Mouse (Mus musculus) kidney, embryonic 15.5 days (tissue): Measurements from ENCODE around the gene Susd3. TPM values are rescaled to one million over a fixed set of nuclear protein-coding genes. Genes with fewer than 3 reads are reported as not detected.

ENCODE experiments used
- ATAC-seq: fragments of 200-750 bp; cut with Nextera tagmentation; replicated peaks from 2 replicates; pipeline ENCODE4 v1.8.0; 2017; ENCODE audit warnings: moderate TSS enrichment; ENCODE audit not compliant: low FRiP score
- H3K27ac ChIP-seq: fragments of 300-500 bp; sonication (generic); 2 replicates; pipeline ENCODE4 v1.5.1; 2015; ENCODE audit warnings: mild to moderate bottlenecking, inconsistent platforms
- H3K27me3 ChIP-seq: fragments of 300-500 bp; sonication (generic); 2 replicates; pipeline ENCODE4 v1.6.1; 2015; ENCODE audit warnings: inconsistent platforms
- H3K36me3 ChIP-seq: fragments of 300-500 bp; sonication (generic); 2 replicates; pipeline ENCODE4 v1.6.1; 2015; ENCODE audit warnings: inconsistent platforms
- H3K4me1 ChIP-seq: fragments of 300-500 bp; sonication (generic); 2 replicates; pipeline ENCODE4 v1.6.1; 2015; ENCODE audit warnings: inconsistent platforms
- H3K4me2 ChIP-seq: fragments of 300-500 bp; sonication (generic); 2 replicates; pipeline ENCODE4 v1.6.1; 2015; ENCODE audit warnings: moderate library complexity, mild to moderate bottlenecking, inconsistent platforms
- H3K4me3 ChIP-seq: fragments of 300-500 bp; sonication (generic); replicated peaks from 2 replicates; pipeline ENCODE4 v1.5.1; 2015; ENCODE audit warnings: mild to moderate bottlenecking, inconsistent platforms
- H3K9ac ChIP-seq: fragments of 300-500 bp; sonication (generic); 2 replicates; pipeline ENCODE4 v1.6.1; 2015; ENCODE audit warnings: mild to moderate bottlenecking, inconsistent platforms
- H3K9me3 ChIP-seq: fragments of 300-500 bp; sonication (generic); replicated peaks from 2 replicates; pipeline ENCODE4 v1.6.1; 2016; ENCODE audit warnings: inconsistent platforms
- WGBS: fragments of 180-500 bp; shearing (Covaris S2); methylation state at CpG from one replicate; pipeline ENCODE4 v1.1.7; 2015; ENCODE audit warnings: mixed read lengths; 5-methylcytosine and 5-hydroxymethylcytosine counted together
- polyA plus RNA-seq: library from polyadenylated mRNA; unstranded; fragments of >200 nt; fragmentation: Nextera tagmentation; extraction: Ambion mirVana; gene quantifications from 2 replicates; pipeline ENCODE4 v1.2.1, GENCODE M21; 2015

The Susd3 gene
- polyA plus RNA-seq, 1 experiment from 2014 or later = 22.7 TPM

- Histone ChIP-seq H3K9ac (0 out of 2 replicates have a peak overlapping the region, but pooled peaks have one; percentile 12), H3K27ac (peak overlapping the region; percentile 86), H3K9me3 (no peaks in the 10 kb centered on the region), H3K4me1 (peaks cover 71% of the 10 kb centered on the region), H3K36me3 (peaks cover 13% of the 10 kb centered on the region), H3K4me3 (no peak overlapping the region), H3K4me2 (peak overlapping the region; percentile 20; the same call in 1 of the 2 replicates), H3K27me3 (no peaks in the 10 kb centered on the region)
- no peak for ATAC-seq
- WGBS = 58% methylated on average over 7 of the region's 7 CpGs
These were observed 57.4 kb downstream of the Susd3 start for GRCm38 (mm10) chr13:49190876-49191672.

GRCm38 (mm10) chr13:49189970-49190870 lies 58.3 kb downstream of the Susd3 start:
- peak overlapping the region; percentile 32 for H3K4me2 ChIP-seq
- no peak for ATAC-seq

GRCm38 (mm10) chr13:49188966-49189360 lies 59.5 kb downstream of the Susd3 start:
- no peaks in the 10 kb centered on the region for H3K36me3 ChIP-seq
- peak overlapping the region; percentile 97 for H3K4me2 ChIP-seq
- H3K27ac ChIP-seq = no peak overlapping the region
- no peak for ATAC-seq
- 62% methylated on average over 2 of the region's 2 CpGs for WGBS
- H3K4me3 ChIP-seq = peak overlapping the region; percentile 84; the same call in 1 of the 2 replicates
- H3K4me1 ChIP-seq = peaks cover 63% of the 10 kb centered on the region
- no peak overlapping the region for H3K9ac ChIP-seq
- H3K27me3 ChIP-seq = no peaks in the 10 kb centered on the region
- no peaks in the 10 kb centered on the region for H3K9me3 ChIP-seq

More at GRCm38 (mm10) chr13:49189970-49190870, 58.3 kb downstream of the Susd3 start:
- H3K4me3 ChIP-seq = no peak overlapping the region
- WGBS = 53% methylated on average over 12 of the region's 12 CpGs
- peak overlapping the region; percentile 86 for H3K27ac ChIP-seq
- H3K9ac ChIP-seq = 0 out of 2 replicates have a peak overlapping the region, but pooled peaks have one; percentile 12
- no peaks in the 10 kb centered on the region for H3K9me3 ChIP-seq
- H3K4me1 ChIP-seq = peaks cover 63% of the 10 kb centered on the region
- no peaks in the 10 kb centered on the region for H3K27me3 ChIP-seq
- peaks cover 5% of the 10 kb centered on the region for H3K36me3 ChIP-seq

GRCm38 (mm10) chr13:49188219-49188965 lies 60.1 kb downstream of the Susd3 start:
- peak overlapping the region; percentile 83 for H3K9ac ChIP-seq
- no peaks in the 10 kb centered on the region for H3K36me3 ChIP-seq
- no peaks in the 10 kb centered on the region for H3K9me3 ChIP-seq
- H3K4me2 ChIP-seq = peak overlapping the region; percentile 97
- no peaks in the 10 kb centered on the region for H3K27me3 ChIP-seq
- H3K4me1 ChIP-seq = peaks cover 63% of the 10 kb centered on the region
- peak overlapping the region; percentile 84 for H3K4me3 ChIP-seq
- 27% methylated on average over 15 of the region's 15 CpGs for WGBS
- peak overlapping the region; percentile 82; the same call in 1 of the 2 replicates for H3K27ac ChIP-seq
- peak; percentile 7; the same call in 1 of the 2 replicates for ATAC-seq

- under 1% methylated on average over 80 of the region's 87 CpGs for WGBS
- H3K4me1 ChIP-seq = peaks cover 58% of the 10 kb centered on the region
- H3K9me3 ChIP-seq = no peaks in the 10 kb centered on the region
- H3K27me3 ChIP-seq = no peaks in the 10 kb centered on the region
- peak within 1 kb of the TSS; percentile 82 for H3K27ac ChIP-seq
- peak within 1 kb of the TSS; percentile 97 for H3K4me2 ChIP-seq
- peak within 1 kb of the TSS; percentile 83 for H3K9ac ChIP-seq
- peak within 1 kb of the TSS; percentile 84 for H3K4me3 ChIP-seq
- H3K36me3 ChIP-seq = no peaks in the 10 kb centered on the region
- ATAC-seq = peak; percentile 93
These were observed 61.0 kb downstream of the Susd3 start, which contains the start of gene Ninj1 for GRCm38 (mm10) chr13:49187288-49188218. Gene Ninj1, plus strand, starts transcription at chr13:49187485.

- no peaks in the 10 kb centered on the region for H3K27me3 ChIP-seq
- 24% methylated on average over 11 of the region's 11 CpGs for WGBS
- ATAC-seq = peak; percentile 13
- peak overlapping the region; percentile 63; the same call in 1 of the 2 replicates for H3K27ac ChIP-seq
- H3K36me3 ChIP-seq = no peaks in the 10 kb centered on the region
- H3K4me1 ChIP-seq = peaks cover 50% of the 10 kb centered on the region
- peak overlapping the region; percentile 84 for H3K4me3 ChIP-seq
- no peaks in the 10 kb centered on the region for H3K9me3 ChIP-seq
- H3K4me2 ChIP-seq = peak overlapping the region; percentile 97
- peak overlapping the region; percentile 40 for H3K9ac ChIP-seq
These were observed 61.7 kb downstream of the Susd3 start for GRCm38 (mm10) chr13:49186798-49187287.

- 42% methylated on average over 5 of the region's 5 CpGs for WGBS
- Histone ChIP-seq H3K9me3 (no peaks in the 10 kb centered on the region), H3K4me3 (no peak overlapping the region), H3K9ac (no peak overlapping the region), H3K4me1 (peaks cover 24% of the 10 kb centered on the region), H3K27ac (no peak overlapping the region), H3K36me3 (no peaks in the 10 kb centered on the region), H3K4me2 (no peak overlapping the region), H3K27me3 (no peaks in the 10 kb centered on the region)
- no peak for ATAC-seq
These were observed 64.9 kb downstream of the Susd3 start for GRCm38 (mm10) chr13:49183646-49184045.

- H3K4me2 ChIP-seq = no peak overlapping the region
- H3K9ac ChIP-seq = no peak overlapping the region
- no peaks in the 10 kb centered on the region for H3K9me3 ChIP-seq
- 70% methylated on average over 5 of the region's 5 CpGs for WGBS
- no peak overlapping the region for H3K4me3 ChIP-seq
- H3K4me1 ChIP-seq = peaks cover 20% of the 10 kb centered on the region
- H3K27ac ChIP-seq = no peak overlapping the region
- H3K27me3 ChIP-seq = no peaks in the 10 kb centered on the region
- ATAC-seq = no peak
- H3K36me3 ChIP-seq = no peaks in the 10 kb centered on the region
These were observed 65.3 kb downstream of the Susd3 start for GRCm38 (mm10) chr13:49183161-49183560.

- no peaks in the 10 kb centered on the region for H3K36me3 ChIP-seq
- no peak overlapping the region for H3K27ac ChIP-seq
- WGBS = 59% methylated on average over 3 of the region's 3 CpGs
- no peak overlapping the region for H3K4me2 ChIP-seq
- no peaks in the 10 kb centered on the region for H3K27me3 ChIP-seq
- peaks cover 9% of the 10 kb centered on the region for H3K4me1 ChIP-seq
- H3K9ac ChIP-seq = no peak overlapping the region
- no peak overlapping the region for H3K4me3 ChIP-seq
- 0 out of 2 replicates have a peak, but pooled peaks have one; percentile 22 for ATAC-seq
- H3K9me3 ChIP-seq = no peaks in the 10 kb centered on the region
These were observed 67.0 kb downstream of the Susd3 start for GRCm38 (mm10) chr13:49181411-49181984.

- no peak for ATAC-seq
- H3K9me3 ChIP-seq = no peaks in the 10 kb centered on the region
- no peak overlapping the region for H3K4me3 ChIP-seq
- H3K27me3 ChIP-seq = no peaks in the 10 kb centered on the region
- WGBS = 51% methylated on average over 1 of the region's 1 CpGs
- H3K4me2 ChIP-seq = no peak overlapping the region
- H3K4me1 ChIP-seq = 0 out of 2 replicates have a peak, but pooled peaks cover 7% of the 10 kb centered on the region
- no peak overlapping the region for H3K27ac ChIP-seq
- H3K36me3 ChIP-seq = no peaks in the 10 kb centered on the region
- no peak overlapping the region for H3K9ac ChIP-seq
These were observed 67.8 kb downstream of the Susd3 start for GRCm38 (mm10) chr13:49180691-49181090.
